Mouse (Mus musculus) liver, adult 2 months (tissue): ENCODE data around the gene Sugp1. TPM values are rescaled to one million over a fixed set of nuclear protein-coding genes. Genes with fewer than 3 reads are reported as not detected.

Source experiments
- DNase-seq: peaks from one replicate; pipeline ENCODE4 v3.0.0-alpha.2; 2011; ENCODE audit warnings: low read depth, low spot score; ENCODE audit errors: extremely low read depth
- H3K27ac ChIP-seq: fragments of 200-500 bp; replicated peaks from 2 replicates; pipeline ENCODE4 v1.5.1; 2012; ENCODE audit warnings: low read depth, mild to moderate bottlenecking, control low read depth, inconsistent platforms, low read length; ENCODE audit not compliant: insufficient read depth
- H3K27me3 ChIP-seq: fragments of 200-500 bp; 2 replicates; pipeline ENCODE4 v1.6.1; 2012; ENCODE audit warnings: mild to moderate bottlenecking, moderate library complexity, low read length, inconsistent platforms; ENCODE audit not compliant: control insufficient read depth, insufficient read depth
- H3K36me3 ChIP-seq: fragments of 200-500 bp; 2 replicates; pipeline ENCODE4 v1.6.1; 2012; ENCODE audit warnings: low read length, inconsistent platforms; ENCODE audit not compliant: control insufficient read depth, insufficient read depth
- H3K4me1 ChIP-seq: fragments of 200-500 bp; 2 replicates; pipeline ENCODE4 v1.6.1; 2011; ENCODE audit warnings: low read length; ENCODE audit not compliant: control insufficient read depth, insufficient read depth
- H3K4me3 ChIP-seq: fragments of 200-500 bp; 2 replicates; pipeline ENCODE4 v1.5.1; 2011; ENCODE audit warnings: low read depth, mild to moderate bottlenecking, control low read depth, low read length, moderate library complexity; ENCODE audit not compliant: insufficient read depth
- H3K79me2 ChIP-seq: fragments of 200-500 bp; 2 replicates; pipeline ENCODE4 v1.6.1; 2012; ENCODE audit warnings: inconsistent platforms, mild to moderate bottlenecking, low read length, moderate library complexity; ENCODE audit not compliant: control insufficient read depth, insufficient read depth
- H3K9ac ChIP-seq: fragments of 200-500 bp; 2 replicates; pipeline ENCODE4 v1.6.1; 2012; ENCODE audit warnings: low read depth, mild to moderate bottlenecking, control low read depth, inconsistent platforms, low read length
- CTCF ChIP-seq: fragments of 200-500 bp; IDR thresholded peaks from 2 replicates; pipeline ENCODE4 v1.5.1; 2011; ENCODE audit warnings: low read depth, low read length, control low read depth
- POLR2A ChIP-seq: fragments of 200-500 bp; IDR thresholded peaks from 2 replicates; pipeline ENCODE4 v1.6.1; 2011; ENCODE audit warnings: low read length, control low read depth; ENCODE audit not compliant: insufficient read depth; ENCODE audit errors: extremely low read depth
- WGBS: fragments of 180-500 bp; shearing (Covaris S2); methylation state at CpG from one replicate; pipeline ENCODE4 v1.1.7; 2018; 5-methylcytosine and 5-hydroxymethylcytosine counted together
- polyA plus RNA-seq: library from polyadenylated mRNA; depleted of rRNA; stranded (reverse); fragments of >200 nt; gene quantifications from 2 replicates; pipeline ENCODE4 v1.2.3, GENCODE M21; 2012
- total RNA-seq: library from RNA; depleted of rRNA; stranded (reverse); fragments of >200 nt; gene quantifications from 2 replicates; pipeline ENCODE4 v1.2.3, GENCODE M21; 2014

The Sugp1 gene
- total and polyA plus RNA-seq, 2 experiments, result 5.1 TPM

DNA sequence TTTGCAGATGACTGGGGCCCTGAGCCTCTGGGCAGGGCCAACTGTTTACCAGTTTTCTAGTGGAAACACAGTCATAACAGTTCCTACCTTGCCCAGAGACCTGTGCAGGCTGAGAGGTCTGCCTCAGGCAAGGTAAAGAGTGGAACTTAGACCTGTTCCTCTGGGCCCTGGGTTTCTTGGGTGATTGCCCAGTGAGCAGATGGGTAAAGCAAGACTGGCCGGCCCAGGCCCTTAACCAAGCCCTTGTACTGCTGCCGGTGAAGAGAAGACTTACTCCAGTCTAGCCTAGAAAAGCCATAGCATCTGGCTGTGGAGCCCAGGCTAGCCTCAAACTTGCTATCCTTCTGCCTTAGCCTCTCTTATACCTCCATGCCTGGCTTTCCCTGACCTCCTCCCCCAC lies 39.4 kb downstream of the Sugp1 start:
- peaks cover 2% of the 10 kb centered on the region; the same call in 1 of the 2 replicates for H3K36me3 ChIP-seq
- no peak overlapping the region for H3K4me3 ChIP-seq
- H3K79me2 ChIP-seq, result no peaks in the 10 kb centered on the region
- no peak for DNase-seq
- no peaks in the 10 kb centered on the region for H3K27me3 ChIP-seq
- no peak for TF ChIP-seq POLR2A
- no peak for TF ChIP-seq CTCF
- H3K9ac ChIP-seq, result no peak overlapping the region
- H3K27ac ChIP-seq, result no peak overlapping the region
- 93% methylated on average over 2 of the region's 2 CpGs for WGBS
- H3K4me1 ChIP-seq, result no peaks in the 10 kb centered on the region; the same call in none of the 2 replicates

DNA sequence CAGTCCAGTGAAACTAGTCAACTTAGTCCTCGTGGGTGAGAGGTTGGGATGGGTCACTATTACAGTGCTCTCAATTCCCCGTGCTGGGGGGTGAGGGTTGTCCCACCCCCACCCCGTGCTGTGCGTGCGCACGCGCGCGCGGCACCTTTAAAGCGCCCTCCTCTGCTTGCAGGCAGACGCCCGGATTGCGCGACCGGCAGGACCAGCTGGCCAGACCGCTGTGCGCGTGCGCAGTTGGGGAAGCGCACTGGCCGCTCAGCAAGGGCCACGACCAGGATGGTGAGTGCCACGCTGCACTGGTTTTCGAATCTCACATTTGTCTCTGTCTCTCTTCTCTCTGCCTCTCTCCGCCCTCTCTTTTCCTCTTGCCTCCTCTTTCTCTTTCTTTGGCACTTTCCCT lies 40.7 kb downstream of the Sugp1 start, which contains the start of gene Hapln4:
Gene Hapln4, plus strand, starts transcription at position 173 of the 400 bp plus-strand sequence.
- Histone ChIP-seq H3K4me3 (peak within 1 kb of the TSS; percentile 60), H3K27me3 (peaks cover 6% of the 10 kb centered on the region), H3K36me3 (peaks cover under 1% of the 10 kb centered on the region; the same call in 1 of the 2 replicates), H3K79me2 (no peaks in the 10 kb centered on the region), H3K4me1 (no peaks in the 10 kb centered on the region; the same call in none of the 2 replicates), H3K9ac (peak within 1 kb of the TSS; percentile 63), H3K27ac (no peak within 1 kb of the TSS)
- peak; percentile 74 for DNase-seq
- 2% methylated on average over 26 of the region's 26 CpGs for WGBS
- TF ChIP-seq POLR2A (no peak), CTCF (0 out of 2 replicates have a peak, but pooled peaks have one; percentile 4)

DNA sequence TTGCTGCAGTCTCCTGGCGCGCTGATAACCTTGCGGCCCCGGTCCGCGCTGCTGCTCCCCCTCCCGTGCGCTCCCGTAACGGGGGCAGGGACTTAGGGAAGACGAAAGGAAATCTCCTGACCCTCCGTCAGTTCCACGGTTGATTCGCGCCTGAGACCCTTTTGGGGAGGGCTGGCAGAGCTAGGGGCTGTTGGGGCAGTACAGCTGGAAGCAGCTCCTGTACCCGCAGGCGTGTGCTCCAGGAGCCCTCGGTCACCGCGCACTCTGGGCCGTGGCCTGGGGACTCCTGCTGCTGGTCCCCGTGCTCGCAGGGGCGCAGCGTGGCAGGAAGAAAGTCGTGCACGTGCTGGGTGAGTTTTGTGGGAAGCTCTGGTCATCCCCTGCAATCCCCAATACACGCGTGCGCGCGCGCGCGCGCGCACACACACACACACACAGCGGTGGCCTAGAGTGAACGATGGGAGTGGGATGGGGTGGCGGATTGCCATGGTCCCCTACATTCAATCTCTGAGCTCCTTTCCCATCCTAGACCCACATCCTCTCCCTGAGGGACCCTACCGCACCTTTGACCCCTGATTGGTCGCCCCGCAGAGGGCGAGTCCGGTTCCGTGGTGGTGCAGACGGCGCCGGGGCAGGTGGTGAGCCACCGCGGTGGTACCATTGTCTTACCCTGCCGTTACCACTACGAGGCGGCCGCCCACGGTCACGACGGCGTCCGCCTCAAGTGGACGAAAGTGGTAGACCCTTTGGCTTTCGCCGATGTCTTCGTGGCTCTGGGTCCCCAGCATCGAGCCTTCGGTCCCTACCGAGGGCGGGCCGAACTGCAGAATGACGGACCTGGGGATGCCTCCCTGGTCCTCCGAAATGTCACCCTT lies 41.8 kb downstream of the Sugp1 start:
- Histone ChIP-seq H3K79me2 (no peaks in the 10 kb centered on the region), H3K9ac (peak overlapping the region; percentile 63), H3K36me3 (no peaks in the 10 kb centered on the region), H3K27me3 (peaks cover 6% of the 10 kb centered on the region), H3K4me3 (peak overlapping the region; percentile 60), H3K27ac (no peak overlapping the region), H3K4me1 (no peaks in the 10 kb centered on the region; the same call in none of the 2 replicates)
- DNase-seq, result no peak
- no peak for TF ChIP-seq POLR2A
- no peak for TF ChIP-seq CTCF
- WGBS, result 8% methylated on average over 71 of the region's 71 CpGs

DNA sequence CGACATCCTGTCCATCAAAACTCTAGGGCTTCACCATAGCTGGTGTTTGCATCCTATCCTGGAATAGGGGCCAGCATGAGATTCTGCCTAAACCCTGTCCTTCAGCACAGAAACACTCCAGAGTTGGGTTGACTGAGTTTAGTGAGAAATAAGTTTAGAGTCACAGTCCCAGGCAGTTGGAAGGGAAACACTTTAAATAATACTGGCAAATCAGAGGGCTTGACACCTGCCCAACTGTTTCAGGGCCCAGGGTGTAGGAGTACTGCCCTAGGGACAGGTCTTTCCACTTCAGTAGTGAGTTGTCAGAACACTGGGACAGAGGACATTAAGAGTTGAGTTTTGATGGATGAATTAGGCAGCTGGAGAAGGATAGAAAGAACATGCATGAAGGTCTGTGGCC lies 43.5 kb downstream of the Sugp1 start:
- H3K4me3 ChIP-seq, result no peak overlapping the region
- no peak for DNase-seq
- peaks cover 6% of the 10 kb centered on the region for H3K27me3 ChIP-seq
- H3K27ac ChIP-seq, result no peak overlapping the region
- H3K79me2 ChIP-seq, result no peaks in the 10 kb centered on the region
- no peaks in the 10 kb centered on the region for H3K36me3 ChIP-seq
- TF ChIP-seq POLR2A, result no peak
- TF ChIP-seq CTCF, result no peak
- H3K4me1 ChIP-seq, result no peaks in the 10 kb centered on the region; the same call in none of the 2 replicates
- WGBS, result 41% methylated on average over 1 of the region's 1 CpGs
- no peak overlapping the region for H3K9ac ChIP-seq

DNA sequence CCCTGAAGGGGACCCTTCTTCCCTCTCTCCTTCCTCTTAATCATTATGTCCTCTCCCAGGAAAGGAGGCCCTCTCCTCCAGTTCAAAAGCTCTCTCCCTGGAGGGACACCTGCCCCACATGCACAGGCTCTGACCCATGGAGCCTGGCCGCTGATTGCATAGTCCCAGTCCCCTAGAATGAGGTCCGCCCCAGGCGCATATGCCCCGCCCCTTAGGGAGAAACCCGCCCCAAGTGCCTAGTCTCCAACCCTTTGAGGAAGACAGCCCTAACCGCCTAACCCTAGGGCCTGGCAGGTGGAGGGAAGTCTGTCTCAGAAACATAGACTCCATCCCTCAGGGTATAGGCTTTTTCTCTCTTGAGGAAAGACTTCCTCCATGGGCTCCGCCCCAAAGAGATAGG lies 44.6 kb downstream of the Sugp1 start:
- WGBS, result 40% methylated on average over 7 of the region's 7 CpGs
- Histone ChIP-seq H3K4me1 (no peaks in the 10 kb centered on the region; the same call in none of the 2 replicates), H3K36me3 (no peaks in the 10 kb centered on the region), H3K9ac (no peak overlapping the region), H3K27ac (no peak overlapping the region), H3K27me3 (peaks cover 9% of the 10 kb centered on the region), H3K4me3 (no peak overlapping the region), H3K79me2 (no peaks in the 10 kb centered on the region)
- TF ChIP-seq POLR2A, result no peak
- no peak for TF ChIP-seq CTCF
- DNase-seq, result no peak
